Mouse (Mus musculus) liver, adult (tissue): Measurements from ENCODE around the gene Fkbp15.

Experiments used
- GATA4 ChIP-seq: IDR thresholded peaks from 2 replicates; pipeline ENCODE4 v1.6.1; 2014; ENCODE audit warnings: mild to moderate bottlenecking, low read length; ENCODE audit not compliant: insufficient replicate concordance

Gene Fkbp15

DNA sequence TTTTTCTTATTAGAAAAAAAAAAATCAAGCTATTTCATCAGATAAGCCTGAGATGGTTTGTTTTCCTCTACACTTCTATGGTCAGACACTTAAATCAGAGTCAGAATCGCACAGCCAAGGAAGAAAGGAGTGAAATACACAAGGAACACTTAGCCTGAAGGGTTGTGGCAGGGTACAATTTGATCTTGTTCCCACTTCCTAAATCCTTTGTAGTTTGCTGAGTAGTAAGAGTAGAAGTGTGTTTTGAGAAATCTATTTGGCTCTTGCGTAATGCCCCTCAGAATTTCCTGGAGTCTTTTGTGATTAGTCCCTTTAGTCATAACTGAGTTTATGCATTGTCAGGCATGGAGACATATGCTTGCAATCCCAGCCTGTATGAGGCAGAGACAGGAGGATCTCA, 11.0 kb downstream of the Fkbp15 start:
- TF ChIP-seq GATA4: no peak

DNA sequence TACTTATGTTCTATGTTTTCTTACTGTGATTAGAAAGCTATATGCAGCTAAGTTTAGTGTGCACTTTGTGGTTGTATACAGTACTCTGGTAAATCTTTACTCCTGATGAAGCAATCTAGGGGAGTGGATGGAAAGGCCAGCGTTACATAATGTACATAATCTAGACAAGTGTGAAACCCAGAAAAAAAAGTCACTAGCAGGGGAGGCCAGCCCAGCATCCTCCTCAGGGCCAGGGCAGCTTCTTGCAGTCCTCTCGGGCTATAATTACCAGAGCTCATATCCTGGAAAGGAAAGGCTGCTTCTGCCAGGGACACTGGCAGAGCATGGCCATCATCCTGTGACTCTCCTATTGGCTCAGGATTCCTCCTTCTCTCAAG, 12.0 kb downstream of the Fkbp15 start:
- no peak for TF ChIP-seq GATA4

DNA sequence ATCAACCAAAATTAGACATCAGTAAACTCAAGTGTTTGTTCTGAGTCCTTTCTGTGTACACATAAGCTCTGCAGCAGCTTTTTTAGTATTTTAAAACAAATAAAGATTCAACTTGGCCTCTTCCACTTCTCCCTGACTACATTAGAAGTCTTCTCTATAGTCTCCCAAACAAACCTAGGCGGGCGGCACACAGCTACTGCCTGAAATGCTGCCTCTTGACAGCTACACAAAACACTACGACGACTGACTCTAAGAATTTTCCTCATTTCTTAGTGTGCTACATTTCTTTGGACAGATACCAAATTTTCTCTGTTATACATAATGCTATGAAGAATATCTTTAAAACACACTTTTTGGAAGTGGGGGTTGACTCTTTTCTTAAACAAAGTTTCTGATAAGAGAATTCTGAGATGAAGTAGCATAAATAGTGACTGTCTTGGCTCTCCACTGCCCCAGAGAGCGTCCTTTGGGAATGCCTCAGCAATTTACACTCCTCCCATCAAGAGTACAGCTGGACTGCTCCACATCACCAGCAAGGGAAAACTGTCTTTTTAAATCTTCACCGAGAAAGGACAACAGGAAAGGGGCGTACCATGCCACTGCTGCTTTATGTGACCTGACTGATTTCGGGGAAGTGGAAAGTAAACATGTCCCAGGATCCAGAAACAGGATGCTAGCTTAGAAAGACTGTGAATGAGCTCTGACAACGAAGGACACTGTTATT, 12.6 kb downstream of the Fkbp15 start:
- TF ChIP-seq GATA4: peak; percentile 61

DNA sequence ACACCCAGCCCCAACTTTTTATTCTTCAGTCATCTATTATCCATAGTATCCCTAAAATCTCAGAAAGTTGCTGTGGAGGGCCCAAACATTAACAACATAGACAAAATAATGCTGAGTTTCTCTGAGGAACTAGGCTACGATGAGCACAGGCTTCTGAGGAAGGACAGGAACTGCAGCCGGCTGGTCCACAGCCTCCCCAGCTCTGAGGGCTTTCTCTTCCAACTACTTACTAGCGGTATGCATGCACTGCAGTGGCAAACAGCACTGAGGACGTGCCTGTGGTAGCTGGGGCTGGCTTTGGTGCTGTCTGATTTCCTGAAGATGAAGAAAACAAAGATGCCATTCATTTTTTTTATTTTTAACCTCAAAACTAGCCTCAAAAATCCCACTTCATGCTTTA, 14.5 kb downstream of the Fkbp15 start:
- TF ChIP-seq GATA4: no peak

DNA sequence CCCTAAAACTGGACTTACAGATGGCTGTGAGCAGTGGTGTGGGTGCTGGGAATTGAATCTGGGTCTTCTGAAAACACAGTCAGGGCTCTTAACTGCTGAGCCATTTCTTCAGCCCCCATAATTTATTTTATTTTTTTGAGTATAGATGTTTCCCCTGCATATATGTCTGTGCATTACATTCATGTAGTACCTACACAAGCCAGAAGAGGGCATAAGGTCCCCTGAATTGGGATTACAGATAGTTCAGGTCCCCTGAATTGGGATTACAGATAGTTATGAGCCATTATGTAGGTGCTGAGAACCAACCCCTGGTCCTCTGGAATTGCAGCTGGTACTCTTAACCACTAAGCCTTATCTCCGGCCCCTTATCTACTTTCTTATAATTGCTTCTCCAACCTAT, 16.3 kb downstream of the Fkbp15 start:
- no peak for TF ChIP-seq GATA4

DNA sequence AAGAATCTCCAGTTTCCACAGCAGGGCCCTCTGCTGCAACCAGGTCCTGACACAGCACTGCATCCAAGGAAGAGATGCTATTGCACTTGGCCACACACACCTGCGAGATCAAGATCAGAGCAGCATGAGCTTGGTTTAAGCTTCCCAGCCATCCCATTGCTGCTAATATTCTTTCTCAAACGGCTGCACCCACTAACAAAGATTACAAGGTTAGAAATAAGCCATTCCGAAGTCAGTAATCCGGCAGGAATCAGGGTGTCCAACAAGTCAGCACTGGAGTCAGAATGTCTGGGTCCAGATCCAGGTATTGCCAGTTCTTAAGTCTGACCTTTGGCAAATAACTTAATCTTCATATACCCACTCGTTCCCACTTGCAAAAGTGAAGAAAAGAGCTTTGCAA, 21.8 kb downstream of the Fkbp15 start:
- no peak for TF ChIP-seq GATA4

DNA sequence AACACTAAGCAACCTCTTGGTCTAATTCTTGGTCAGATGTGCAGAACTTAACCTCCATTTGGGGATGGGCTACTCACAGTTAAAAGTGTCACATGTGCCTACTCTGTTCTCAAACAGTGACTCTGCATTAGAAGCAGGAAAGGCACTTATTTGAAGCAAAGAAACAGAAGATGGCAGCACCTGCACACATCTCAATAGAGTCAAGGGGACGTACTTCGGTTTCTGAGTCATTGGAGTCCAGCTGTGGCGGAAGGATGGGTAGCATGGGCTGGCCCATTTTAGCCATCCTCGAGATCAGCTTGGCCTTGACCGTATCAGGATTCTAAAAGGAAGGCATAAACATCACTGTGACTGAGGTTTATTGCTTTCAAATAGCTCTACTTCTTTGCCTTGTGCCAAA, 28.4 kb downstream of the Fkbp15 start:
- TF ChIP-seq GATA4: no peak

DNA sequence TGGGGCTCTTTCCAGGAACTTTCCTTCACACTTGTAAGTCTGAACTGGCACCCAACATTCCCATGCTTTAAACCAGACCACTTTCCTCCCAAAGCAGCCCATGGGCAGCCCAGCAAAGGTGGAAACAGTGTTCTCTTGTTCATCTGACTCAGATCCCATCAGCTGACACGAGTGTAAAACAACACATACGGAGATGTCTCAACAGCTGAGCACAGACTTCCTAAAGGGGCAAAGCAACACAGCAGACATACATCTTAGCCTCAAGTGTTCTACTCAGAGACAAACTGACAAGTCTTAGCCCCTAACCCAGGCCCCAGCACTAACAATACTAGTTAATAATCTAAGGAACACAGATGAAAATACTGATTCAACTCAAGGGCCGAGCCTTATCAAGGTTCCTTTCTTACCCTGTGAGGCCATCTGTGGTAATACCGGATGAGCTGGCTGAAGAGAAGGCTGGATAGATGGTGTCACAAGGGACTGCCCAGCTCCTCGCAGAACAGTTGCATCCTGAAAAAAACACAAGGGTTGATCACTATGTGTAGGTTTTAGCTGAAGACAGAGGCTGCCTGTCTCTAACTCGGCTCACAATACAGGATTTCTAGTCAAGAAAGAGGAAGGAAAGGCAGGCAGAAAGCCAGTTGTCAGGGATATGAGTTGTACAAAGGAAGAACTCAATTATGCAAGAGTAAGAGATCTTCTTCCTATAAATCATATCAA, 31.2 kb downstream of the Fkbp15 start:
- no peak for TF ChIP-seq GATA4

DNA sequence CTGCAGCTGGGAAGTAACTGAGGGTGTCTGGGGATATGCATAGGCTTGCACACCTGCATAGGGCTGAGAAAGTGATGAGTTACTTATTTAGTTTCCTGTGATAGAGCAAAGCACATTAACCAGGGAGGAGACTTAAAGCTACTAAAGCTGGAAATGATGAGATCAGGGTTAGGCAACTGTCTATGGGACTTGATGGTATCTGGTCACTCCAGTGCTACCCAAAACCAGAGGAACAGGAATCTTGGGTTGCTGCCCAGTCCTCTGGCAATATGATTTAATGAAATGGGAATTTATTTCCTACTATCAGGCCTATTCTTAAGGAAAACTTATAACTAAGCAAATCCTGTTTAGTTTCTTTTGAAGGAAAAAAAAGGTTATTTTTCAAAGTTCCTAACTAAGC, 34.2 kb downstream of the Fkbp15 start:
- no peak for TF ChIP-seq GATA4

DNA sequence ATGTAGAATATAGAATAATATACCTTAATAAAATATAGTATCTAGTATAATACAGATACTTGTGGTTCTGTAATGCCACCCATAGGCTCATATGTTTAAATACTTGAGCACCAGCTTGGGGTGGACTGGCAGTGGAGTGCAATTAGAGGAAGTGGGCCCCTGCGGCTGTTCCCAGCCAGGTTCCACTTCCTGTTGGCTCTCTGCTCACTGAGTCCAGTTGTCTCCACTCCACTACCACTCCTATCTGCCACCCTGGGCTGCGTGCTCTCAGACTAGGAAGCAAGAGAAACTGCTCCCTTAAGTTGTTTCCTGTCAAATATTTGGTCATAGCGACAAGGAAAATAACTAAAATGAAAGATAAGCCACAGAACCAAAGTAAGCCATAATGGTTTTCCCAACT, 37.7 kb downstream of the Fkbp15 start:
- TF ChIP-seq GATA4: no peak

DNA sequence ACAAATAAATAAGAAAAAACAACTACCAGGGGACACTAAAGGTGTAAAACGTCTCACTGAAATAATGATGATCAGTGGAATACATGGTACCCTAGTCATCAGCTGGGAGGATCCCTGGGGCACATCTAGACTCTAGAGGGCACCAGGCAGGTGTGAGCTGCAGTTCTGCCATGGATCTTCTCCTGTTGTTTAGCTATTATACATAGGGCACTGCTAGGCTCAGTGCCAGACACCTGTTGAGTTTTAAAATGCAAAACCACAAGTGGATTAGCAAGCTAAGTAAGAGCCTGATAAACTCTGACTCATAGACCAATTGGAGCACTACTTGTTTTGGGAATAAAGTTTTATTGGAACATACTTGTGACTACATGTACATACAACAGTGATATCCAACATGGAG, 42.1 kb downstream of the Fkbp15 start:
- no peak for TF ChIP-seq GATA4

DNA sequence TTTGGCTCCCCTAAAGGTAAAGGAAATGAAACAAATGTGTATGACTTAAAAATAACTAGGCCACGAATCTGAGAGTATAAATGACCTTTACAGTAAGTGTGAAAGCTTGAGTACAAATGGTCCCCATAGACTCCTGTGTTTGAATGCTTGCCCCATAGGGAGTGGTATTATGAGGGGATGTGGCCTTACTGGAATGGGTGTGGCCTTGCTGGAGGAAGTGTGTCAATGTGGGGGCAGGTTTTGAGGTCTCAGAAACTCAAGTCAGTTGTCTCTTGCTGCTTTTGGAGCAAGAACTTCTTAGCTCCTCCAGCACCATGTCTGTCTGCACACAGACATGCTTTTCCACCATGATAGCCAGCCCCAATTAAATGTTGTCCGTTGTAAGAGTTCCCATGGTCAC, 43.9 kb downstream of the Fkbp15 start:
- TF ChIP-seq GATA4: no peak

DNA sequence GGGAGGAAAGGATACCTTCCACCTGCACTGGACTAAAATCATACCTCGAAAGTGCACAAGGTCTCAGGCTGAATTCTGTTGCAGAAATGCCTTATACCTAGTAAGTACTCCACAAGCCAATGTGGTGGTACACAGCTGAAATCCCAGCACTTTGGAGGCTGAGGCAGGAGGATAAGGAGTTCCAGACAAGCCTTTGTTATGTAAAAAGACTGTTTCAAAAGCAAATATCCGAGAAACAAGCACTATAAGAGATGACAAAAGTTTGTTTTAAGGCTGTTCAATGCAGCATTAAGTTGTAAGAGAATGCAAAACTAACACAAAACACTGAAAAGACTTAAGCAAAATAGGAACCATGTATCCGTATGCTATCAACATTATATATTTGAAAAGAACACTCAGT, 45.8 kb downstream of the Fkbp15 start:
- no peak for TF ChIP-seq GATA4

DNA sequence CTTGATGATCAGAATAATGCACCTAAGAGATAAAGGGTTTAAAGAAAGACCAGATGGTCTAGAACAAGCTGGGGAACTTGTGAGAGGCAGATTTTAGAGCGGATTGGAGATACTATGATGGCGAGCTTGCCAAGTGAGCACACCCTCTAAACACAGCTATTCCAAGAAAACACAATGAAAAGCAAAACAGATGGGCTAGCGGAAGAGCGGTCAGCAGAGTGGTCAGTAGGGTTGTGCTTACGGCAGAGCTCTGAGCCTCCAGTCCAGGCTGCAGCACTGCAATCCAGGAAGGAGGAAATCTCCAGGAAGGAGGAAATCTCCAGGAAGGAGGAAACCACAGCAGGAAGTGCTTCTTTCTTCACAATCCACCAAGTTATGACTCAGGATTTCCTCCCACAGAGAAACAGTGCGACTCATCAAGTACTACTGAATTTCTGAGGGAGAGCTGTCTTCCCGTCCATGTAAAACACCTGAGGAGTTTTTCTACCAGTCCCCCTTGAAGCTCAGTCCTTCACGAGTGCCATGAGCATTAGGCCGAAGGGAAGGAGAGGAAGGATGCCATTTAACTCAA, 46.6 kb downstream of the Fkbp15 start:
- peak; percentile 46; the same call in 1 of the 2 replicates for TF ChIP-seq GATA4

DNA sequence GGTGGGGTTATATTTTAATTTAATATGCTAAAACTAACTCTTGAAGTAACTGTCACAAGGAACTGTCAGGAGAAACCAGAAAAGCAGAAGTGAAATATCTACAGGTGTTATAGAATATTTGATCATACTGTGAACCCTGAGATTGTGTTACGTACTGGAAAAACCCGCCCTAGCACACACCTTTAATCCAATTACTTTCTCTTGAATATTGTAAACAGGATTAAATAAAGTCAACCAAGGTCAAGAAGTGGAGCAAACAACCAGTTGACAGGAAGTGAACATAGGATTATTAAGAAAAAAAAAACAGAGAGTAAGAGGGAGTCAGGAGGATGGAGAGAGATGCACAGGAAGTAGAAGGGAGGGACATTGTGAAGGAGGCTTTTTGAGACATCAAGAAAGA, 47.5 kb downstream of the Fkbp15 start:
- no peak for TF ChIP-seq GATA4

DNA sequence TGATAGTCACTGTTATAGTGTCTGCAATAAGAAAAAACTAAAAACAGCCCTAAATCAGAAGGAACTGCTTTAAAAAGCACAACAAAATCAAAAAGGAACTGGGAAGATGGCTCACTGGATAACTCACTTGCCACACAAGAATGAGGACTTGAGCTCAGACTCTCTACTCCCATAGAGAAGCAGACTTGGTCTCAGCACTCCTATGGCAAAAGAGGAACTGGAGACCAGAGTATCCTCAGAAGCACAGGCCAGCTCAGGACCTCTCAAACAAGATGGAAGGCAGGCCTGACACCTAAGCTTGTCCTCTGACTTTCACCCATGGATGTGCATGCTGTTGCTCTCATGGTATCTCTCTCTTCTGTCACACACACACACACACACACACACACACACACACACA, 51.9 kb downstream of the Fkbp15 start:
- TF ChIP-seq GATA4: no peak
